ENCODE assay signal across 9 mouse cellular contexts in the genomic region with DNA sequence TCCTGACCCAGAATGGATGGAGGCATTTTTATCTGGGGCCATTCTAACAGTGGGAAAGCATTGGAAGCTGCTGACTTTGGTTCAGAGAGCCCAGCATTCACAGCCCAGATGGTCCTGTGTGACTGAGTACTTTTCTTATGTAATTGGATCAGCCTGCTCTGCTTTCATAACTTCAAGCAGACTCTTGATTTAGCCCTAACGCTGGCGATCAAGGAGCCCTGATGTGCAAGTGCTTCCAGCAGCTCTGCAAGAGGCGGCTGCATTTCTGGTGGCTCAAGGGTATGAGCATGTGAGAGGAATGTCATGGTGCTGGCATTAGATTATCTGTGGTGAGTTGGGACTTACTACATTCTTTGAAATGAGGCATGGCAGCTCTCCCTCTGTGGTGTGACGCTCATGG. TPM values are rescaled to one million over a fixed set of nuclear protein-coding genes. Genes with fewer than 3 reads are reported as not detected.
A peak's percentile ranks its signal among the peaks of the same experiment; 100 is the strongest.
DNase-seq lines count a peak whose midpoint lies in the region; ATAC-seq and TF ChIP-seq lines count a peak whose summit lies in the region.
"Had no signal": no experiment of that assay in that cellular context is flagged by ENCODE, and none has a peak within 500 bp of the region (broad histone marks: within the 10 kb centered on the region; RNA-seq: fewer than 3 reads in every experiment).

No protein-coding gene starts in this region.

- peak overlapping the region; percentile 84 for H3K27ac ChIP-seq in gastrocnemius, adult 2 months
- peak overlapping the region; percentile 75 for H3K27ac ChIP-seq in embryonic facial prominence, embryonic 14.5 days (replicated peaks; ENCODE audit: low read depth, low read length)
- H3K27ac ChIP-seq in hindbrain, embryonic 16.5 days (ENCODE audit: low read depth, low read length) = 0 out of 2 replicates have a peak overlapping the region, but pooled peaks have one; percentile 2

- peak; percentile 37; the same call in 1 of the 2 replicates for ATAC-seq in embryonic facial prominence, embryonic 14.5 days (ENCODE audit: low read depth)
- ATAC-seq in hindbrain, embryonic 16.5 days = no peak
- no peak for ATAC-seq in monocyte, adult 5-6 weeks (replicated peaks; ENCODE audit: insufficient number of reproducible peaks, low FRiP score, low TSS enrichment, poor library complexity, severe bottlenecking)

- 40% methylated on average over 4 of the region's 4 CpGs for WGBS in embryonic facial prominence, embryonic 14.5 days
- 58% methylated on average over 4 of the region's 4 CpGs for WGBS in hindbrain, embryonic 16.5 days

- no peak for TF ChIP-seq CTCF in gastrocnemius, adult 2 months (IDR thresholded peaks at IDR 0.05)

- H3K9me3 ChIP-seq in embryonic facial prominence, embryonic 14.5 days (ENCODE audit: control insufficient read depth, low read length) = no peaks in the 10 kb centered on the region
- no peaks in the 10 kb centered on the region for H3K9me3 ChIP-seq in hindbrain, embryonic 16.5 days (ENCODE audit: control insufficient read depth, low read length)

- peak; percentile 71 for DNase-seq in gastrocnemius, adult 2 months
- no peak for DNase-seq in gastrocnemius, postnatal 10 days
- peak; percentile 81 for DNase-seq in embryonic facial prominence, embryonic 14.5 days (ENCODE audit: low spot score)
- DNase-seq in lung, postnatal 4 days = peak; percentile 45 to 69
- no peak for DNase-seq in kidney, postnatal 10 days
- no peak for DNase-seq in urinary bladder, postnatal 4 days (ENCODE audit: low spot score in 2 of 2)

- H3K36me3 ChIP-seq in embryonic facial prominence, embryonic 14.5 days (ENCODE audit: control insufficient read depth, insufficient read depth, low read length) = peaks cover 40% of the 10 kb centered on the region; the same call in 1 of the 2 replicates
- H3K36me3 ChIP-seq in hindbrain, embryonic 16.5 days (ENCODE audit: control insufficient read depth, insufficient read depth, low read length) = 0 out of 2 replicates have a peak, but pooled peaks cover 2% of the 10 kb centered on the region

- H3K4me3 ChIP-seq in gastrocnemius, adult 2 months = peak overlapping the region; percentile 57
- H3K4me3 ChIP-seq in embryonic facial prominence, embryonic 14.5 days (ENCODE audit: low read depth, low read length) = no peak overlapping the region
- H3K4me3 ChIP-seq in hindbrain, embryonic 16.5 days (ENCODE audit: low read length) = no peak overlapping the region
- H3K4me3 ChIP-seq: erythroblast, embryonic 14.5 days had no signal

- intact Hi-C loops in gastrocnemius, adult 2 months (cut with DNase I) = no loop called here

- peaks cover 8% of the 10 kb centered on the region; the same call in 1 of the 2 replicates for H3K4me1 ChIP-seq in embryonic facial prominence, embryonic 14.5 days (ENCODE audit: control insufficient read depth, insufficient read depth, low read length)
- peaks cover 2% of the 10 kb centered on the region; the same call in 1 of the 2 replicates for H3K4me1 ChIP-seq in hindbrain, embryonic 16.5 days (ENCODE audit: control insufficient read depth, insufficient read depth, low read depth, low read length)

- no peaks in the 10 kb centered on the region for H3K27me3 ChIP-seq in embryonic facial prominence, embryonic 14.5 days (replicated peaks; ENCODE audit: control insufficient read depth, insufficient read depth, low read length)
- no peaks in the 10 kb centered on the region for H3K27me3 ChIP-seq in hindbrain, embryonic 16.5 days (replicated peaks; ENCODE audit: control insufficient read depth, insufficient read depth, low read length)

- H3K9ac ChIP-seq in embryonic facial prominence, embryonic 14.5 days (ENCODE audit: low read depth, low read length) = no peak overlapping the region; the same call in 1 of the 2 replicates
- H3K9ac ChIP-seq in hindbrain, embryonic 16.5 days (ENCODE audit: low read depth, low read length) = no peak overlapping the region

- H3K4me2 ChIP-seq in embryonic facial prominence, embryonic 14.5 days (ENCODE audit: low read depth, low read length) = no peak overlapping the region
- H3K4me2 ChIP-seq in hindbrain, embryonic 16.5 days (ENCODE audit: low read length) = no peak overlapping the region

RNA-seq across cellular contexts. Expression of gene Wipf2, which starts 8.6 kb away (rescaled TPM):
- total RNA-seq in gastrocnemius, adult 2 months (2021) = 1 to 10 TPM; 6.1 to 6.6 TPM
- total RNA-seq in gastrocnemius, postnatal 10 days (2021) = 1 to 10 TPM; 6.3 to 9.0 TPM
- 3.9 and 4.3 TPM in 2 replicates for polyA plus RNA-seq in embryonic facial prominence, embryonic 14.5 days (2014; fragmentation: Nextera tagmentation; extraction: Ambion mirVana)
- polyA plus RNA-seq in hindbrain, embryonic 16.5 days (2015; fragmentation: Nextera tagmentation; extraction: Ambion mirVana) = 4.1 and 4.2 TPM in 2 replicates
- 5.3 to 13.1 TPM (median 7.1 TPM) in 3 replicates for total RNA-seq in monocyte, adult 5-6 weeks (2017)

RNA-seq across cellular contexts. Expression of gene Rapgefl1, which starts 35.5 kb away (rescaled TPM):
- total RNA-seq in gastrocnemius, adult 2 months (2021) = under 1 TPM; 0.22 to 0.26 TPM
- total RNA-seq in gastrocnemius, postnatal 10 days (2021) = 1 to 10 TPM; 1.9 to 2.6 TPM
- polyA plus RNA-seq in embryonic facial prominence, embryonic 14.5 days (2014; fragmentation: Nextera tagmentation; extraction: Ambion mirVana) = 5.7 and 6.3 TPM in 2 replicates
- 11.6 and 13.0 TPM in 2 replicates for polyA plus RNA-seq in hindbrain, embryonic 16.5 days (2015; fragmentation: Nextera tagmentation; extraction: Ambion mirVana)
- not detected in 3 replicates for total RNA-seq in monocyte, adult 5-6 weeks (2017)
- polyA plus RNA-seq: erythroblast, embryonic 14.5 days had no signal

RNA-seq across cellular contexts. Expression of gene Cdc6, which starts 35.6 kb away (rescaled TPM):
- under 1 TPM in 1 of 2 experiments, not detected in 1; 0.11 TPM for total RNA-seq in gastrocnemius, adult 2 months (2021)
- total RNA-seq in gastrocnemius, postnatal 10 days (2021) = 1 to 10 TPM; 2.3 to 3.5 TPM
- 22.7 and 23.0 TPM in 2 replicates for polyA plus RNA-seq in embryonic facial prominence, embryonic 14.5 days (2014; fragmentation: Nextera tagmentation; extraction: Ambion mirVana)
- 4.6 and 6.3 TPM in 2 replicates for polyA plus RNA-seq in hindbrain, embryonic 16.5 days (2015; fragmentation: Nextera tagmentation; extraction: Ambion mirVana)
- 0.67 to 1.7 TPM (median 0.75 TPM) in 3 replicates for total RNA-seq in monocyte, adult 5-6 weeks (2017)

RNA-seq across cellular contexts. Expression of gene Rara, which starts 55.6 kb away (rescaled TPM):
- 10 to 100 TPM; 10.2 to 12.4 TPM for total RNA-seq in gastrocnemius, adult 2 months (2021)
- 10 to 100 TPM; 22.6 to 31.5 TPM for total RNA-seq in gastrocnemius, postnatal 10 days (2021)
- 46.4 and 50.3 TPM in 2 replicates for polyA plus RNA-seq in embryonic facial prominence, embryonic 14.5 days (2014; fragmentation: Nextera tagmentation; extraction: Ambion mirVana)
- 12.1 and 16.7 TPM in 2 replicates for polyA plus RNA-seq in hindbrain, embryonic 16.5 days (2015; fragmentation: Nextera tagmentation; extraction: Ambion mirVana)
- 61.0 to 76.9 TPM (median 62.9 TPM) in 3 replicates for total RNA-seq in monocyte, adult 5-6 weeks (2017)

Comparison
In these comparisons a context has a peak if more than half of its experiments do, and no peak if none do; other contexts are left out.
1. DNase-seq: peak in gastrocnemius, adult 2 months (single experiment), embryonic facial prominence, embryonic 14.5 days (single experiment) and lung, postnatal 4 days (2 of 2); none in gastrocnemius, postnatal 10 days (single experiment), kidney, postnatal 10 days (single experiment) and urinary bladder, postnatal 4 days (0 of 2).
2. H3K27ac ChIP-seq: peak in every context shown above with its lines; median percentile 84 in gastrocnemius, adult 2 months; 75 in embryonic facial prominence, embryonic 14.5 days; 2 in hindbrain, embryonic 16.5 days.